Mouse (Mus musculus): ENCODE measurements at regions not wholly inside any gene's neighbourhood (a gene's known extent, or its start where the extent isn't known, plus 50 kb on each side); places are given as distances from the start of the nearest gene placed in this dataset.

GRCm38 (mm10) chr2:174884232-174885225 lies 124.1 kb downstream of the Edn3 start:
- Histone ChIP-seq H3K36me3 (ENCODE audit: control insufficient read depth, insufficient read depth, low read length) (no peaks in the 10 kb centered on the region), H3K4me1 (ENCODE audit: control insufficient read depth, insufficient read depth, insufficient read length, low read length) (no peaks in the 10 kb centered on the region), H3K4me3 (ENCODE audit: low read depth, low read length) (no peak overlapping the region), H3K27me3 (ENCODE audit: control insufficient read depth, insufficient read depth, low read length) (no peaks in the 10 kb centered on the region), H3K27ac (ENCODE audit: insufficient read depth, low read depth, low read length) (no peak overlapping the region)
- TF ChIP-seq CTCF (IDR thresholded peaks at IDR 0.05; ENCODE audit: extremely low read depth, insufficient read length, insufficient replicate concordance, low read depth, low read length) (no peak), POLR2A (IDR thresholded peaks at IDR 0.05; ENCODE audit: low read depth, low read length) (no peak)
- WGBS = 75% methylated on average over 19 of the region's 19 CpGs

- H3K4me1 ChIP-seq (ENCODE audit: control insufficient read depth, insufficient read depth, insufficient read length, low read length) = no peaks in the 10 kb centered on the region
- H3K27ac ChIP-seq (ENCODE audit: insufficient read depth, low read depth, low read length) = no peak overlapping the region
- H3K4me3 ChIP-seq (ENCODE audit: low read depth, low read length) = no peak overlapping the region
- WGBS = 81% methylated on average over 7 of the region's 7 CpGs
- H3K27me3 ChIP-seq (ENCODE audit: control insufficient read depth, insufficient read depth, low read length) = no peaks in the 10 kb centered on the region
- H3K36me3 ChIP-seq (ENCODE audit: control insufficient read depth, insufficient read depth, low read length) = no peaks in the 10 kb centered on the region
- TF ChIP-seq POLR2A (IDR thresholded peaks at IDR 0.05; ENCODE audit: low read depth, low read length) = no peak
- TF ChIP-seq CTCF (IDR thresholded peaks at IDR 0.05; ENCODE audit: extremely low read depth, insufficient read length, insufficient replicate concordance, low read depth, low read length) = no peak
Measured at GRCm38 (mm10) chr2:174892658-174893057, 117.4 kb upstream of the Gm14444 start.

- TF ChIP-seq CTCF (IDR thresholded peaks at IDR 0.05; ENCODE audit: extremely low read depth, insufficient read length, insufficient replicate concordance, low read depth, low read length) (no peak), POLR2A (IDR thresholded peaks at IDR 0.05; ENCODE audit: low read depth, low read length) (no peak)
- no peaks in the 10 kb centered on the region for H3K36me3 ChIP-seq (ENCODE audit: control insufficient read depth, insufficient read depth, low read length)
- no peak overlapping the region for H3K27ac ChIP-seq (ENCODE audit: insufficient read depth, low read depth, low read length)
- H3K4me3 ChIP-seq (ENCODE audit: low read depth, low read length) = no peak overlapping the region
- 45% methylated on average over 8 of the region's 8 CpGs for WGBS
- no peaks in the 10 kb centered on the region for H3K27me3 ChIP-seq (ENCODE audit: control insufficient read depth, insufficient read depth, low read length)
- H3K4me1 ChIP-seq (ENCODE audit: control insufficient read depth, insufficient read depth, insufficient read length, low read length) = no peaks in the 10 kb centered on the region
Measured at GRCm38 (mm10) chr2:174897424-174897823, 112.6 kb upstream of the Gm14444 start.

- H3K4me1 ChIP-seq (ENCODE audit: control insufficient read depth, insufficient read depth, insufficient read length, low read length) = no peaks in the 10 kb centered on the region
- H3K36me3 ChIP-seq (ENCODE audit: control insufficient read depth, insufficient read depth, low read length) = no peaks in the 10 kb centered on the region
- H3K27ac ChIP-seq (ENCODE audit: insufficient read depth, low read depth, low read length) = no peak overlapping the region
- no peak overlapping the region for H3K4me3 ChIP-seq (ENCODE audit: low read depth, low read length)
- TF ChIP-seq CTCF (IDR thresholded peaks at IDR 0.05; ENCODE audit: extremely low read depth, insufficient read length, insufficient replicate concordance, low read depth, low read length) = no peak
- no peak for TF ChIP-seq POLR2A (IDR thresholded peaks at IDR 0.05; ENCODE audit: low read depth, low read length)
- H3K27me3 ChIP-seq (ENCODE audit: control insufficient read depth, insufficient read depth, low read length) = no peaks in the 10 kb centered on the region
- WGBS = 67% methylated on average over 5 of the region's 5 CpGs
Measured at GRCm38 (mm10) chr2:174899940-174900670, 109.9 kb upstream of the Gm14444 start.

- no peaks in the 10 kb centered on the region for H3K4me1 ChIP-seq (ENCODE audit: control insufficient read depth, insufficient read depth, insufficient read length, low read length)
- H3K36me3 ChIP-seq (ENCODE audit: control insufficient read depth, insufficient read depth, low read length) = no peaks in the 10 kb centered on the region
- no peak overlapping the region for H3K4me3 ChIP-seq (ENCODE audit: low read depth, low read length)
- H3K27ac ChIP-seq (ENCODE audit: insufficient read depth, low read depth, low read length) = no peak overlapping the region
- TF ChIP-seq CTCF (IDR thresholded peaks at IDR 0.05; ENCODE audit: extremely low read depth, insufficient read length, insufficient replicate concordance, low read depth, low read length) (no peak), POLR2A (IDR thresholded peaks at IDR 0.05; ENCODE audit: low read depth, low read length) (no peak)
- no peaks in the 10 kb centered on the region for H3K27me3 ChIP-seq (ENCODE audit: control insufficient read depth, insufficient read depth, low read length)
Measured at GRCm38 (mm10) chr2:174900671-174900991, 109.4 kb upstream of the Gm14444 start.

- 83% methylated on average over 16 of the region's 16 CpGs for WGBS
- Histone ChIP-seq H3K4me3 (ENCODE audit: low read depth, low read length) (no peak overlapping the region), H3K36me3 (ENCODE audit: control insufficient read depth, insufficient read depth, low read length) (no peaks in the 10 kb centered on the region), H3K4me1 (ENCODE audit: control insufficient read depth, insufficient read depth, insufficient read length, low read length) (no peaks in the 10 kb centered on the region), H3K27me3 (ENCODE audit: control insufficient read depth, insufficient read depth, low read length) (no peaks in the 10 kb centered on the region), H3K27ac (ENCODE audit: insufficient read depth, low read depth, low read length) (no peak overlapping the region)
- no peak for TF ChIP-seq CTCF (IDR thresholded peaks at IDR 0.05; ENCODE audit: extremely low read depth, insufficient read length, insufficient replicate concordance, low read depth, low read length)
- no peak for TF ChIP-seq POLR2A (IDR thresholded peaks at IDR 0.05; ENCODE audit: low read depth, low read length)
Measured at GRCm38 (mm10) chr2:174901801-174902200, 108.2 kb upstream of the Gm14444 start.

GRCm38 (mm10) chr2:174903627-174904026 lies 106.4 kb upstream of the Gm14444 start:
- H3K27me3 ChIP-seq (ENCODE audit: control insufficient read depth, insufficient read depth, low read length) = no peaks in the 10 kb centered on the region
- no peak overlapping the region for H3K4me3 ChIP-seq (ENCODE audit: low read depth, low read length)
- H3K4me1 ChIP-seq (ENCODE audit: control insufficient read depth, insufficient read depth, insufficient read length, low read length) = no peaks in the 10 kb centered on the region
- H3K27ac ChIP-seq (ENCODE audit: insufficient read depth, low read depth, low read length) = no peak overlapping the region
- WGBS = 77% methylated on average over 7 of the region's 7 CpGs
- no peak for TF ChIP-seq CTCF (IDR thresholded peaks at IDR 0.05; ENCODE audit: extremely low read depth, insufficient read length, insufficient replicate concordance, low read depth, low read length)
- TF ChIP-seq POLR2A (IDR thresholded peaks at IDR 0.05; ENCODE audit: low read depth, low read length) = no peak
- H3K36me3 ChIP-seq (ENCODE audit: control insufficient read depth, insufficient read depth, low read length) = no peaks in the 10 kb centered on the region
